In the genomic region with DNA sequence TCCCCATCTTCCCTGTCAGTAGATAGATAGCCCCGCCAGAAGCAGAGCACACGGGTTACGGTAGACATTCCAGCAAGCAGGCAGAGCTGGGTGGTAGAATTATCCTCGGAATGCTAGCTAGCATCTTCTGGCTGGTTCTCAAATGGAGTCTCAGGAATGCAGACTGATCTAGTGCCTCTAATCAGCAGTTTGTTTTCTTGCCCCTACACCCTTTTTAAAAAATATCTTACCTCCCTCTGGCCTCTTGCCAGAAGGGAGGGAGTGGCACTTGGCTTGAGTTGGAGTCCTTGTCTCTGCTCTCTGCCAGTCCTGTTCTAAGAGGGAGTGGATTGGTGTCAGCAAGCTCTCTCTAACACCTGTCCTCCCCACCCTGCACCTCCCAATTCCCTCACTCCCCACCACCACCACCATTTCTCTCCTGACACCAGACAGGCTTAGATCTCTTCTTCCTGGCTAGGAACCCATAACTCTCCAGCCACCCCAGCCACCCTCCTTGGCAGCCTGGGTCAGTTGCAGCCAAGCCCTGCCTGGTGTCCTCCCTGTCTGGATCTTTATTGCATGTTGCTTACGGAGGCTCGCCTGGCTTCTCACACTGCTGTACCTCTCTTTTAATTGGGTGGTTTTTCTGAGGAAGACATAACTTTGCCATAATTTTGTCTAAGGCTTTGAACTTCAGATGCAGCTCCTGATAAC, we compare ENCODE assay signal across 9 mouse cellular contexts.
A peak's percentile ranks its signal among the peaks of the same experiment; 100 is the strongest.
DNase-seq lines count a peak whose midpoint lies in the region; ATAC-seq and TF ChIP-seq lines count a peak whose summit lies in the region.
"Had no signal": no experiment of that assay in that cellular context is flagged by ENCODE, and none has a peak within 500 bp of the region (broad histone marks: within the 10 kb centered on the region; RNA-seq: fewer than 3 reads in every experiment).

No protein-coding gene starts in this region.

- H3K36me3 ChIP-seq in lung, postnatal 0 days (ENCODE audit: insufficient read depth, low read length) = no peaks in the 10 kb centered on the region
- no peaks in the 10 kb centered on the region for H3K36me3 ChIP-seq in forebrain, embryonic 12.5 days (replicated peaks)

- peak overlapping the region; percentile 43; the same call in 1 of the 2 replicates for H3K27ac ChIP-seq in lung, postnatal 0 days (ENCODE audit: low read length)
- no peak overlapping the region for H3K27ac ChIP-seq in forebrain, embryonic 12.5 days

- peak; percentile 91 for ATAC-seq in lung, postnatal 0 days
- ATAC-seq in forebrain, embryonic 12.5 days (ENCODE audit: low FRiP score) = no peak
- no peak for ATAC-seq in frontal cortex, adult (ENCODE audit: low TSS enrichment)
- no peak for ATAC-seq in CD4-positive, CD25-positive, alpha-beta regulatory T cell, adult 4 months
- ATAC-seq: midbrain, embryonic 16.5 days had no signal

- no peak overlapping the region for H3K4me2 ChIP-seq in lung, postnatal 0 days (replicated peaks; ENCODE audit: low read depth, low read length)
- no peak overlapping the region for H3K4me2 ChIP-seq in forebrain, embryonic 12.5 days

- DNase-seq in 3T3-L1 (ENCODE audit: low read depth, low spot score) = peak; percentile 45
- peak; percentile 23 for DNase-seq in embryo, embryonic 11.5 days (ENCODE audit: low read depth, low spot score)
- peak; percentile 38 for DNase-seq in heart, postnatal 4 days
- peak; percentile 54 for DNase-seq in lung, postnatal 0 days (ENCODE audit: low spot score)
- DNase-seq in frontal cortex, postnatal 10 days (ENCODE audit: low spot score in 2 of 2) = no peak

- TF ChIP-seq EP300 in lung, postnatal 0 days (IDR thresholded peaks at IDR 0.05) = peak; percentile 91

- no peaks in the 10 kb centered on the region for H3K9me3 ChIP-seq in lung, postnatal 0 days (ENCODE audit: low read length)
- H3K9me3 ChIP-seq in forebrain, embryonic 12.5 days = no peaks in the 10 kb centered on the region

- no peak for TF ChIP-seq CTCF in lung, postnatal 0 days (IDR thresholded peaks at IDR 0.05)

- no peak overlapping the region for H3K4me3 ChIP-seq in lung, postnatal 0 days (ENCODE audit: low read depth, low read length)
- H3K4me3 ChIP-seq in forebrain, embryonic 12.5 days (replicated peaks) = no peak overlapping the region

- no peak overlapping the region for H3K9ac ChIP-seq in lung, postnatal 0 days (replicated peaks; ENCODE audit: low read depth)
- no peak overlapping the region for H3K9ac ChIP-seq in forebrain, embryonic 12.5 days

- H3K27me3 ChIP-seq in lung, postnatal 0 days (replicated peaks; ENCODE audit: insufficient read depth, low read length) = no peaks in the 10 kb centered on the region
- no peaks in the 10 kb centered on the region for H3K27me3 ChIP-seq in forebrain, embryonic 12.5 days

- H3K4me1 ChIP-seq in lung, postnatal 0 days (ENCODE audit: insufficient read depth, low read depth, low read length) = no peaks in the 10 kb centered on the region; the same call in 1 of the 2 replicates
- no peaks in the 10 kb centered on the region for H3K4me1 ChIP-seq in forebrain, embryonic 12.5 days

- 24% methylated on average over 6 of the region's 6 CpGs for WGBS in lung, postnatal 0 days
- 82% methylated on average over 6 of the region's 6 CpGs for WGBS in forebrain, embryonic 12.5 days

Comparison
In these comparisons a context has a peak if more than half of its experiments do, and no peak if none do; other contexts are left out.
1. DNase-seq: peak in 3T3-L1 (single experiment), embryo, embryonic 11.5 days (single experiment), heart, postnatal 4 days (single experiment) and lung, postnatal 0 days (single experiment); none in frontal cortex, postnatal 10 days (0 of 2).